Mouse (Mus musculus) forebrain, embryonic 10.5 days (tissue): ENCODE data around the gene Umps. TPM values are rescaled to one million over a fixed set of nuclear protein-coding genes. Genes with fewer than 3 reads are reported as not detected.

Experiments used
- DNase-seq: peaks from one replicate; pipeline ENCODE4 v3.0.0-alpha.2; 2017; ENCODE audit warnings: low spot score; ENCODE audit errors: extremely low spot score
- H3K27ac ChIP-seq: fragments of 300-500 bp; sonication (generic); 2 replicates; pipeline ENCODE4 v1.5.1; 2016; ENCODE audit warnings: mild to moderate bottlenecking
- H3K27me3 ChIP-seq: fragments of 300-500 bp; sonication (generic); 2 replicates; pipeline ENCODE4 v1.6.1; 2016; ENCODE audit warnings: mild to moderate bottlenecking; ENCODE audit not compliant: poor library complexity, severe bottlenecking
- H3K36me3 ChIP-seq: fragments of 300-500 bp; sonication (generic); replicated peaks from 2 replicates; pipeline ENCODE4 v1.6.1; 2016; ENCODE audit warnings: mild to moderate bottlenecking, moderate library complexity
- H3K4me1 ChIP-seq: fragments of 300-500 bp; sonication (generic); 2 replicates; pipeline ENCODE4 v1.6.1; 2016
- H3K4me3 ChIP-seq: fragments of 300-500 bp; sonication (generic); 2 replicates; pipeline ENCODE4 v1.5.1; 2016; ENCODE audit warnings: mild to moderate bottlenecking, moderate library complexity
- H3K9me3 ChIP-seq: fragments of 300-500 bp; sonication (generic); 2 replicates; pipeline ENCODE4 v1.6.1; 2016; ENCODE audit warnings: mild to moderate bottlenecking, moderate library complexity
- WGBS: fragments of 180-500 bp; shearing (Covaris S2); methylation state at CpG from one replicate; pipeline ENCODE4 v1.1.7; 2016; 5-methylcytosine and 5-hydroxymethylcytosine counted together
- polyA plus RNA-seq: library from polyadenylated mRNA; unstranded; fragments of >200 nt; fragmentation: Nextera tagmentation; extraction: Ambion mirVana; gene quantifications from 2 replicates; pipeline ENCODE4 v1.2.1, GENCODE M21; 2016

Gene Umps
- polyA plus RNA-seq, 1 experiment from 2014 or later: 107 TPM

DNA sequence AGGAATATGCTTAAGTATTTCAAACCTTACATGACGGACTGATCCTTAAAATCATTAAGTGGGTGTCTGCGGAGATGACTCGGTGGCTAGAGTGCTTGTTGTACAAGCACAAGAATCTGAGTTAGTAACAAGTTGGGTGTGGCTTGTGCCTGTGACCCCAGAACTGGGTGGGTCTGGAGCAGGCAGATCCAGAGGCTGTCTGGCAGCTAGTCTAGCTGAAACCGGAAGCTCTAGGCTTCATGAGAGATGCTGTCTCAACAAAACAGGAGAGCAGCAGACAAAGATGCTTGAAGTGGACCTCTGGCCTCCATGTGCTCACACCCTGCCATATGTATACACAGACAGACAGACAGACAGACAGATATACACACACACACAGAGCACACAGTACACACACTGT, 23.9 kb upstream of the Umps start:
- H3K27me3 ChIP-seq: no peaks in the 10 kb centered on the region
- WGBS: 88% methylated on average over 4 of the region's 4 CpGs
- H3K9me3 ChIP-seq: no peaks in the 10 kb centered on the region
- no peak overlapping the region for H3K27ac ChIP-seq
- no peak overlapping the region for H3K4me3 ChIP-seq
- no peaks in the 10 kb centered on the region for H3K36me3 ChIP-seq
- no peak for DNase-seq
- H3K4me1 ChIP-seq: peaks cover 4% of the 10 kb centered on the region; the same call in 1 of the 2 replicates

DNA sequence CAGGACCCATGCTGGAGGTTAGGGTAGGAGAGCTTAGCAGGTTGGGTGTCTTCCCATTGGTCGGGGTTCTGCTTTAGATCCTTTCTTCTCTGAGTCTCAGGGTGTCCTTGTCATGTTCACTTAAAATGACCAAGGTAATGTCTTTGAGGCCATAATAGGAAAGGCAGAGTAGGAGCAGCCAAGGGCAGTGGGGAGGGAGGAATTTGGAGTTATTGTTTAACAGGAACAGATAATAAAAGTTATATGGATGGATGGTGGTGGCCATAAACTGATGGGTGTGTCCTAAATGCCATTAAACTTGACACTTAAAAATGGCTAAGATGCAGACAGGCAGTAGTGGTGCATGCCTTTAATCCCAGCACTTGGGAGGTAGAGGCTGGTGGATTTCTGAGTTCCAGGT, 22.3 kb upstream of the Umps start:
- DNase-seq: no peak
- no peaks in the 10 kb centered on the region for H3K36me3 ChIP-seq
- WGBS: 87% methylated on average over 1 of the region's 1 CpGs
- no peaks in the 10 kb centered on the region for H3K27me3 ChIP-seq
- H3K9me3 ChIP-seq: no peaks in the 10 kb centered on the region
- H3K4me3 ChIP-seq: no peak overlapping the region
- H3K27ac ChIP-seq: no peak overlapping the region
- peaks cover 4% of the 10 kb centered on the region; the same call in 1 of the 2 replicates for H3K4me1 ChIP-seq

DNA sequence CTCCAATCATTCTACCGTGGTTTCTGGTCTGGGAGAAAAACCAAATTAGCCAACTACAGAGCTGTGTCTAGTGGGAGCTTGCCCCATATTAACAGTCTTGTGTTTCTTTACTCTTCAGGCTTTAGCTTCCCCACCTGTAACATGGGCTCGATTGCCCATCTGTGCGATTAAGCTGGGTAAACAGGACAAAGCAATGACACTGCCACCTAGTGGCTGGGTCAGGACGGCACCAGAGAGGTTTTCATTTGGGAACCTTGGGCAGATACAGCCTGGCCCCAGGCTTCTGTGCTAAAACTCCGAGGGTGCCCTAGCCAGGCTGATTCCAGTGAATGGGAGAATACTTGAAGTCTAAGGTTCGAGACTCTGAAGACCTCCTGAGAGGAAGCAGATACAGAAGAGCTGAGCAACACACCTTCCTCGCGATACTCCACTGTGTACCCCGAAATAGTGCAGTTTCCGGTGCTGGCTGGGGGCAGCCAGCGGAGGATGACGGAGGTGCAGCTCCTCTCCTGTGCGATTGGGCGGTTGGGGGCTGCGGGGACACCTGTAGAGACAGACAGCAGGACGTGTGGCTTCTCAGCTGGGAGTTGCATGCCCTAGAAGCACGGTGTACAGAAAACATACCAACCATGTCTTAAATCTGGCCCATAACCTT, 21.6 kb upstream of the Umps start:
- Histone ChIP-seq H3K27ac (no peak overlapping the region), H3K9me3 (no peaks in the 10 kb centered on the region), H3K27me3 (no peaks in the 10 kb centered on the region), H3K4me3 (no peak overlapping the region), H3K36me3 (no peaks in the 10 kb centered on the region), H3K4me1 (peaks cover 4% of the 10 kb centered on the region; the same call in 1 of the 2 replicates)
- DNase-seq: peak; percentile 55
- WGBS: 66% methylated on average over 17 of the region's 17 CpGs

DNA sequence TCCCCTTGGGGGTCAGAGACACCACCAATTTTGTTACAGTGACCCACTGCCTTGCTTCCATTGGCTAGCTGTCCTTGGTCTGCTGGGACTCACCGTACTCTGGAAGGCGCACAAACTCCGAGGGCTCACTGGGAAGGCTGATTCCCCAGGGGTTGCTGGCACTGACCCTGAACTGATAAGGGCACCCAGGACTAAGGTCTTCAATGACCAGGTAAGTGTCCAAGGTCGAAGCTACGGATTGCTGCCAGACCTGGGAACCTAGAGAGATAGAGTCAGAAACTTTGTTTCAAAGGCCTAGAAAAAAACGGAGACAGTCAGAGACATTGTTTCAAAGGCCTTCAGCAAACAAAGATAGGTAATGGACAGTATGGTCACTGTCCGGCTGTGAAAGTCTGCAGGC, 20.2 kb upstream of the Umps start:
- Histone ChIP-seq H3K9me3 (no peaks in the 10 kb centered on the region), H3K27ac (no peak overlapping the region), H3K4me3 (no peak overlapping the region), H3K27me3 (no peaks in the 10 kb centered on the region), H3K4me1 (no peaks in the 10 kb centered on the region), H3K36me3 (no peaks in the 10 kb centered on the region)
- WGBS: 90% methylated on average over 7 of the region's 7 CpGs
- DNase-seq: no peak

DNA sequence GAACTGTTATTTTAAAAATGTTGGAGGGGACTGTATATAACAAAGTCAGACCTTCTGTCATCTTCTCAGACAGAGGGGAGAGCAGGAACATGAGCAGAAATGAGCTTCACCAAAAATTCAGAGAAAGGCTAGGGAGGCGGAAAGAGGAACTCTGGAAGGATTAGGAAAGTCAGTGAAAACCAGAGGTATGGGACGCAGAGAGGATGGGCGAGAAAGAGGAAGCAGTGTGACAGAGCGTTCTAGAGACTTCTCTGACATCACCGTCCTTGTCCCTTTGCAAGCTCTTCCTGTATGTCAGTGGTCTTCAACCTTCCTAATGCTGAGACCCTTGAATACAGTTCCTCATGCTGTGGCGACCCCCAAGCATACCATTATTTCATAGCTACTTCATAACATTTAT, 18.5 kb upstream of the Umps start:
- 93% methylated on average over 6 of the region's 6 CpGs for WGBS
- no peak overlapping the region for H3K27ac ChIP-seq
- no peaks in the 10 kb centered on the region for H3K9me3 ChIP-seq
- no peak overlapping the region for H3K4me3 ChIP-seq
- H3K4me1 ChIP-seq: peaks cover 5% of the 10 kb centered on the region
- H3K27me3 ChIP-seq: no peaks in the 10 kb centered on the region
- no peak for DNase-seq
- H3K36me3 ChIP-seq: no peaks in the 10 kb centered on the region

DNA sequence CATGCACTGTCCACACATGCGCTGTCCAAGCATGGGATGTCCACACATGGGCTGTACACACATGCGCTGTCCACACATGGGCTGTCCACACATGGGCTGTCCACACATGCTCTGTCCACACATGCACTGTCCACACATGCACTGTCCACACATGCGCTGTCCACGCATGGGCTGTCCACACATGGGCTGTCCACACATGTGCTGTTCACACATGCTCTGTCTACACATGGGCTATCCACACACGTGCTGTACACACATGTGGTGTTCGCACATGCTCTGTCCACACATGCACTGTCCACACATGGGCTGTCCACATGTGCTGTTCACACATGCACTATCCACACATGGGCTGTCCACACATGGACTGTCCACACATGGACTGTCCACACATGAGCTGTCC, 16.9 kb upstream of the Umps start:
- no peaks in the 10 kb centered on the region for H3K36me3 ChIP-seq
- H3K4me1 ChIP-seq: peaks cover 14% of the 10 kb centered on the region
- no peak overlapping the region for H3K4me3 ChIP-seq
- WGBS: 97% methylated on average over 6 of the region's 6 CpGs
- no peaks in the 10 kb centered on the region for H3K27me3 ChIP-seq
- no peak for DNase-seq
- no peak overlapping the region for H3K27ac ChIP-seq
- H3K9me3 ChIP-seq: no peaks in the 10 kb centered on the region

DNA sequence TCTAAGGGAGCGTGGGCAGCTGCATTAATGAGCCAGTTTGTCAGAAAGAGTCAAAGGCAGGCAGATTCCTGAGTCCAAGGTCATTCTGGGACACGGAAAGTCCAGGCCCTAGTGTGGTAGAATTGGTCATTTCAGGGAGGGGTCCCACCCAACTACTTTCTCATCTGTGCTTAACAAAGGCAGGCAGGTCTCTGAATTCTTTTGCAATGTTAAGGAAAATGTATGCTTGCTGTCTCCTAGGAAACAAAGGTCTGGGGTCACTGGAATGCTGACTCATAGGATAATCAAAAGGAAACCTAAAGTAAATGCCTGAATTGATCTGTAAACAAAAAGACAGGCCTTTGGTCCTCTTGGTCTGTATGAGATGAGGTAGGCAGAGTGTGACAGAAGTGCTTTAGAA, 13.0 kb upstream of the Umps start:
- 58% methylated on average over 2 of the region's 2 CpGs for WGBS
- no peak overlapping the region for H3K27ac ChIP-seq
- no peak overlapping the region for H3K4me3 ChIP-seq
- no peak for DNase-seq
- peaks cover 14% of the 10 kb centered on the region for H3K4me1 ChIP-seq
- H3K27me3 ChIP-seq: no peaks in the 10 kb centered on the region
- H3K36me3 ChIP-seq: peaks cover 5% of the 10 kb centered on the region
- H3K9me3 ChIP-seq: peaks cover 5% of the 10 kb centered on the region; the same call in 1 of the 2 replicates

DNA sequence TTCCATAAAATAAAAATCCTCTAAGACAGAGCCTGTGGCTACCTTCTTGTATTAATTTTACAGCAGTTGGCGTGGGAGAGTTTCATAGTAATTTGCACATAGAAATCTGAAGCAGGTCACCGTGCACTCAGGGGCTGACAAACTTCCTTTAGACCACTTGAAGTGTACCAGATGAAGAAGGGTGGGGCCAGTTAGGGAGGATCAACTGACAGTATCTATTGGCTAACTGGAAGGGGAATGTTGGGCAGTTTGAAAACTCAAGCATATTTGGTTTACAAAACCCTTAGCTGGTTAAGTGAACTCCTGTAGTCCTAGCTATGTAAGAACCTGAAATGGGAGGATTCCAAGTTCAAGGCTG, 424 bp upstream of the Umps start:
- peaks cover 24% of the 10 kb centered on the region for H3K4me1 ChIP-seq
- peak overlapping the region; percentile 92 for H3K4me3 ChIP-seq
- WGBS: 73% methylated on average over 2 of the region's 2 CpGs
- peak overlapping the region; percentile 94 for H3K27ac ChIP-seq
- H3K9me3 ChIP-seq: no peaks in the 10 kb centered on the region
- peaks cover 19% of the 10 kb centered on the region for H3K36me3 ChIP-seq
- no peaks in the 10 kb centered on the region for H3K27me3 ChIP-seq
- no peak for DNase-seq

DNA sequence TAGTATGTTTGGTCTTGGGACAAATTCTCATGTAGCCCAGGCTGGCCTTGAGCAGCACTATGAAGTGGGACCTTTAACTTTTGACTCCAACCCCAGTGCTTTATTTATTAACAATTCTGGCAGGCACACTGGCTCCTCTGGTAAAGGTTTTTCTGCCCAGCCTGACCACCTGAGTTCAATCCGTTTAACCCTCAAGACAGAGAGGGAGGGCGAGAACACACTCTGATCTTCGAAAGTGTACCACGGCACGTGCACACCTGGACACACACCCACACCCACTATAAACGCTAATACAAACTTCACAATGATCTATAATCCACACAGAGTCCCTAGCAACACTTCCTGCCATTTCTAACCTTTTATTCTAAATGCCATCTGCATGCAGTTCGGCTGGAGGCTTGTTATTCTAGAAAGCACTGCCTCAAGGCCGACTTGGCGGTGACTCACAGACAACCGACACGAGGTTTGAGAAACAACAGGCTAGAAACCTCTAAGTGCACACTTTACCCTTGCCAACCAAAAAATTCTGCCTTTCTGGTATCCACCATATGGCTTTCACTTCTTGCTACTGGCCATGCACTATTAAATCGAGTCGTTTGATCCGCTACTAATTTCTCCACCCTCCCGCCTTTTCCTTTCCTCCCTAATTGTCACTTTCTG, 830 bp downstream of the Umps start:
- no peak for DNase-seq
- Histone ChIP-seq H3K27me3 (no peaks in the 10 kb centered on the region), H3K9me3 (no peaks in the 10 kb centered on the region), H3K4me1 (peaks cover 24% of the 10 kb centered on the region), H3K4me3 (peak overlapping the region; percentile 92), H3K27ac (peak overlapping the region; percentile 94), H3K36me3 (peaks cover 31% of the 10 kb centered on the region)
- WGBS: 23% methylated on average over 15 of the region's 15 CpGs

DNA sequence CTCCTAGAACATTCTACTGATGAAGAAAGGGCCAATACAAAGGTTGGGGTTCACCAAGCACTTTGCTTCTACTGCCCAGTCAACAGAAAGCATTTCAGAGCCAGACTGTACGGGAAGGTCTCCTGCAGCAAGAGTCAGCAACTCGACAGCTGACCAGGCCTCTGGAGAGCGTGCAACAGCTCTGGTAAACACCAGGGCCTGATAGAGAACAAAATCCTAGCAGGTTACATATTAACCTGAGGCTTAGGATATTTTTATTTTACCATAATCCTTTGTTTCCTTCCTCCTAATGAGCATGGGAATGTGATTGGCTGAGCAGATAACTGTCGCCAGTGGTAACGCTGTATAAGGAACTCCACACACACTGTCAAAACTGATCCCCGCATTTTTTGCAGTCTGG, 3.3 kb downstream of the Umps start:
- Histone ChIP-seq H3K27ac (no peak overlapping the region), H3K4me3 (no peak overlapping the region), H3K36me3 (peaks cover 56% of the 10 kb centered on the region), H3K27me3 (no peaks in the 10 kb centered on the region), H3K9me3 (no peaks in the 10 kb centered on the region), H3K4me1 (peaks cover 24% of the 10 kb centered on the region)
- WGBS: 95% methylated on average over 6 of the region's 6 CpGs
- no peak for DNase-seq

DNA sequence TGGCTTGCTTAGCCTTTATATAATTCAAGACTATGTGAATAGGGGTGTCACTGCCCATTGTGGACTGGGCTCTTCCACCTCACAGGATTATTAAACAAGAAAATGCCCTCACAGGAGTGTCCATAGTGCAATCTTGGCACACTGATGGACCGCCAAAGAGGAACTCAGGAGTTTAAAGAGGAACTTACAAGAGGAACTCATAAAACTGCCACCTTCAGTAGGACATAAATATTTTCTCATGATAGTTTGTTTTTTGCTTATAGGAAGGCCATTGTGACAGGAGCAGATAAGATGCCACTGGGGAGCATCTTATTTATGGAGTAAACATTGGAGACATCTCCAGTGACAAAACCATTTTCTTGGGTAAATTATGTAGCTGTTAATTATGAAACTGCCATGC, 12.0 kb downstream of the Umps start:
- no peaks in the 10 kb centered on the region for H3K9me3 ChIP-seq
- no peaks in the 10 kb centered on the region for H3K4me1 ChIP-seq
- peaks cover 81% of the 10 kb centered on the region for H3K36me3 ChIP-seq
- 98% methylated on average over 1 of the region's 1 CpGs for WGBS
- DNase-seq: no peak
- H3K27ac ChIP-seq: no peak overlapping the region
- H3K27me3 ChIP-seq: no peaks in the 10 kb centered on the region
- H3K4me3 ChIP-seq: no peak overlapping the region

DNA sequence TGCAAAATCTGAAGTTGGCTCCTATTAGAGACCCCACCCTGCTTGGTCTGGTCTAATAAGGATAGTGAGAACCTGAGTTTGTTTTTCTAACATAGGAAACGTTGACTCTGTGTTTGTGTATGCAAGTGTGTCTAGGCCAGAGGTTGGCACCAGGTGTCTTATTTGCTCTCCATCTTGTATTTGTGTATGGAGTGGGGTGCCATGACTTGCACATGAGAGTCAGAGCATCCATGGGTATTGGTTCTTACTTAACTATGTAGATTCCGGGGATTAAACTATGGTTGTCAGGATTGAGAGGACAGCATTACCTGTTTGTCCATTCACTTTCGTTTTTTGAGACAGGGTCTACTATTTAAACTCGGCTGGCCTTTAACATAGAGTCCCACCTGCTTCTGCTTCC, 13.8 kb downstream of the Umps start:
- no peak overlapping the region for H3K27ac ChIP-seq
- H3K27me3 ChIP-seq: no peaks in the 10 kb centered on the region
- H3K4me1 ChIP-seq: peaks cover 4% of the 10 kb centered on the region
- no peak overlapping the region for H3K4me3 ChIP-seq
- no peaks in the 10 kb centered on the region for H3K9me3 ChIP-seq
- peaks cover 68% of the 10 kb centered on the region for H3K36me3 ChIP-seq
- DNase-seq: no peak
- 89% methylated on average over 4 of the region's 4 CpGs for whole genome bisulfite sequencing

DNA sequence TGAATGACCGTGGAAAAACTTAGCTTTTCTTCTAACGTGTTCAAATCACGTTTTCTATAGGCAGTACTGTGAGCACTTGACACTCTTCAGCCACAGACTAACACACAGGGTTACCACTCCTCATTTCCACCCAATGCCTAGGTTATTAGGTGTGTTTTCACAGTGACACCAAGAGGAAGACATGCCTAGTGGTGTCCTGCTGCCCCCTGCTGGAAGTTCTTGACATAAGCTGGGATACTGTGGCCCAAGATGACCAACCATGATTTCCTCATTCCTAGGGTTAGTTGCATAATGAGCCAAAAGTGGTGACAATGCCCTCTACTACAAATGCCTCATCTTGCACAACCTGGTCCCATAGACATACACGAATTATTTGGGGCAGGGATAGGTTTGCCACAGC, 16.0 kb downstream of the Umps start:
- H3K36me3 ChIP-seq: peaks cover 48% of the 10 kb centered on the region
- peaks cover 20% of the 10 kb centered on the region for H3K4me1 ChIP-seq
- peak; percentile 74 for DNase-seq
- H3K27me3 ChIP-seq: no peaks in the 10 kb centered on the region
- no peak overlapping the region for H3K4me3 ChIP-seq
- no peaks in the 10 kb centered on the region for H3K9me3 ChIP-seq
- WGBS: 44% methylated on average over 4 of the region's 4 CpGs
- no peak overlapping the region for H3K27ac ChIP-seq
